Mouse (Mus musculus) kidney, embryonic 16.5 days (tissue): ENCODE measurements around the gene Ppp1r9a. TPM values are rescaled to one million over a fixed set of nuclear protein-coding genes. Genes with fewer than 3 reads are reported as not detected.

ENCODE experiments used
- ATAC-seq: fragments of 200-750 bp; cut with Nextera tagmentation; 2 replicates; pipeline ENCODE4 v1.8.0; 2017; ENCODE audit warnings: moderate TSS enrichment; ENCODE audit not compliant: low FRiP score, low TSS enrichment
- H3K27ac ChIP-seq: fragments of 300-500 bp; sonication (generic); 2 replicates; pipeline ENCODE4 v1.5.1; 2014; ENCODE audit warnings: low read length
- H3K27me3 ChIP-seq: fragments of 300-500 bp; sonication (generic); 2 replicates; pipeline ENCODE4 v1.6.1; 2014; ENCODE audit warnings: low read length, control low read depth, mixed read lengths; ENCODE audit not compliant: insufficient read depth
- H3K36me3 ChIP-seq: fragments of 300-500 bp; sonication (generic); 2 replicates; pipeline ENCODE4 v1.6.1; 2014; ENCODE audit warnings: low read length, control low read depth, mixed read lengths; ENCODE audit not compliant: insufficient read depth
- H3K4me1 ChIP-seq: fragments of 300-500 bp; sonication (generic); 2 replicates; pipeline ENCODE4 v1.6.1; 2014; ENCODE audit warnings: low read length, control low read depth, mixed read lengths; ENCODE audit not compliant: insufficient read depth
- H3K4me2 ChIP-seq: fragments of 300-500 bp; sonication (generic); replicated peaks from 2 replicates; pipeline ENCODE4 v1.6.1; 2014; ENCODE audit warnings: low read depth, low read length
- H3K4me3 ChIP-seq: fragments of 300-500 bp; sonication (generic); 2 replicates; pipeline ENCODE4 v1.5.1; 2014; ENCODE audit warnings: mild to moderate bottlenecking, low read length
- H3K9ac ChIP-seq: fragments of 300-500 bp; sonication (generic); replicated peaks from 2 replicates; pipeline ENCODE4 v1.6.1; 2014; ENCODE audit warnings: low read length
- H3K9me3 ChIP-seq: fragments of 300-500 bp; sonication (generic); 2 replicates; pipeline ENCODE4 v1.6.1; 2016; ENCODE audit warnings: low read length, control low read depth
- WGBS: fragments of 180-500 bp; shearing (Covaris S2); extraction: QIAGEN DNeasy Blood & Tissue Kit; methylation state at CpG from one replicate; pipeline ENCODE4 v1.1.7; 2014; 5-methylcytosine and 5-hydroxymethylcytosine counted together
- polyA plus RNA-seq: library from polyadenylated mRNA; unstranded; fragments of >200 nt; fragmentation: Nextera tagmentation; extraction: Ambion mirVana; gene quantifications from 2 replicates; pipeline ENCODE4 v1.2.1, GENCODE M21; 2015

Gene Ppp1r9a
- polyA plus RNA-seq, 1 experiment from 2014 or later = 14.9 TPM

GRCm38 (mm10) chr6:4949701-4950100, 47.0 kb downstream of the Ppp1r9a start:
- no peaks in the 10 kb centered on the region for H3K9me3 ChIP-seq
- 79% methylated on average over 4 of the region's 4 CpGs for WGBS
- no peaks in the 10 kb centered on the region for H3K27me3 ChIP-seq
- H3K36me3 ChIP-seq = no peaks in the 10 kb centered on the region
- H3K4me2 ChIP-seq = no peak overlapping the region
- H3K4me1 ChIP-seq = peaks cover 14% of the 10 kb centered on the region; the same call in 1 of the 2 replicates
- no peak for ATAC-seq
- H3K27ac ChIP-seq = no peak overlapping the region
- H3K9ac ChIP-seq = no peak overlapping the region
- no peak overlapping the region for H3K4me3 ChIP-seq

- 37% methylated on average over 14 of the region's 14 CpGs for WGBS
- Histone ChIP-seq H3K9ac (no peak overlapping the region), H3K27ac (peak overlapping the region; percentile 74), H3K4me1 (peaks cover 19% of the 10 kb centered on the region; the same call in 1 of the 2 replicates), H3K27me3 (no peaks in the 10 kb centered on the region), H3K4me2 (peak overlapping the region; percentile 30), H3K36me3 (no peaks in the 10 kb centered on the region), H3K9me3 (no peaks in the 10 kb centered on the region), H3K4me3 (no peak overlapping the region)
- ATAC-seq = peak; percentile 84
Measured at GRCm38 (mm10) chr6:4953028-4953719, 50.5 kb downstream of the Ppp1r9a start.

- no peak overlapping the region for H3K27ac ChIP-seq
- H3K4me3 ChIP-seq = no peak overlapping the region
- H3K4me2 ChIP-seq = no peak overlapping the region
- no peaks in the 10 kb centered on the region for H3K27me3 ChIP-seq
- no peaks in the 10 kb centered on the region for H3K36me3 ChIP-seq
- ATAC-seq = no peak
- H3K4me1 ChIP-seq = peaks cover 13% of the 10 kb centered on the region; the same call in 1 of the 2 replicates
- no peaks in the 10 kb centered on the region for H3K9me3 ChIP-seq
- 46% methylated on average over 6 of the region's 6 CpGs for WGBS
- no peak overlapping the region for H3K9ac ChIP-seq
Measured at GRCm38 (mm10) chr6:4956651-4957050, 53.9 kb downstream of the Ppp1r9a start.

GRCm38 (mm10) chr6:4962197-4962596, 59.5 kb downstream of the Ppp1r9a start:
- no peaks in the 10 kb centered on the region for H3K9me3 ChIP-seq
- WGBS = 59% methylated on average over 4 of the region's 4 CpGs
- ATAC-seq = no peak
- H3K4me2 ChIP-seq = no peak overlapping the region
- no peak overlapping the region for H3K4me3 ChIP-seq
- H3K9ac ChIP-seq = no peak overlapping the region
- H3K27me3 ChIP-seq = no peaks in the 10 kb centered on the region
- no peaks in the 10 kb centered on the region for H3K36me3 ChIP-seq
- no peak overlapping the region for H3K27ac ChIP-seq
- 0 out of 2 replicates have a peak, but pooled peaks cover 2% of the 10 kb centered on the region for H3K4me1 ChIP-seq

GRCm38 (mm10) chr6:4963049-4963448, 60.3 kb downstream of the Ppp1r9a start:
- Histone ChIP-seq H3K4me1 (0 out of 2 replicates have a peak, but pooled peaks cover 2% of the 10 kb centered on the region), H3K36me3 (no peaks in the 10 kb centered on the region), H3K27ac (no peak overlapping the region), H3K4me2 (no peak overlapping the region), H3K9me3 (no peaks in the 10 kb centered on the region), H3K27me3 (no peaks in the 10 kb centered on the region), H3K4me3 (no peak overlapping the region), H3K9ac (no peak overlapping the region)
- 61% methylated on average over 5 of the region's 5 CpGs for WGBS
- no peak for ATAC-seq

GRCm38 (mm10) chr6:4967236-4967635, 64.5 kb downstream of the Ppp1r9a start:
- no peak for ATAC-seq
- WGBS = 91% methylated on average over 4 of the region's 4 CpGs
- no peak overlapping the region for H3K9ac ChIP-seq

GRCm38 (mm10) chr6:4971229-4971628, 68.5 kb downstream of the Ppp1r9a start:
- 87% methylated on average over 9 of the region's 9 CpGs for WGBS
- no peaks in the 10 kb centered on the region for H3K27me3 ChIP-seq

More at GRCm38 (mm10) chr6:4967236-4967635, 64.5 kb downstream of the Ppp1r9a start:
- Histone ChIP-seq H3K27me3 (no peaks in the 10 kb centered on the region), H3K4me3 (no peak overlapping the region), H3K9me3 (no peaks in the 10 kb centered on the region), H3K27ac (no peak overlapping the region), H3K4me2 (no peak overlapping the region), H3K4me1 (0 out of 2 replicates have a peak, but pooled peaks cover 2% of the 10 kb centered on the region), H3K36me3 (no peaks in the 10 kb centered on the region)

GRCm38 (mm10) chr6:4972808-4973207, 70.1 kb downstream of the Ppp1r9a start:
- no peak overlapping the region for H3K4me3 ChIP-seq
- whole genome bisulfite sequencing = 42% methylated on average over 6 of the region's 6 CpGs
- no peaks in the 10 kb centered on the region for H3K36me3 ChIP-seq
- H3K9me3 ChIP-seq = no peaks in the 10 kb centered on the region
- peak; percentile 83 for ATAC-seq
- H3K9ac ChIP-seq = no peak overlapping the region
- no peaks in the 10 kb centered on the region for H3K27me3 ChIP-seq
- no peak overlapping the region for H3K4me2 ChIP-seq
- no peaks in the 10 kb centered on the region for H3K4me1 ChIP-seq
- no peak overlapping the region for H3K27ac ChIP-seq

More at GRCm38 (mm10) chr6:4971229-4971628, 68.5 kb downstream of the Ppp1r9a start:
- no peak for ATAC-seq
- Histone ChIP-seq H3K9ac (no peak overlapping the region), H3K4me1 (no peaks in the 10 kb centered on the region), H3K27ac (no peak overlapping the region), H3K36me3 (no peaks in the 10 kb centered on the region), H3K4me3 (no peak overlapping the region), H3K9me3 (no peaks in the 10 kb centered on the region), H3K4me2 (no peak overlapping the region)

- H3K4me2 ChIP-seq = no peak overlapping the region
- ATAC-seq = 0 out of 2 replicates have a peak, but pooled peaks have one; percentile 15
Measured at GRCm38 (mm10) chr6:4973337-4973736, 70.6 kb downstream of the Ppp1r9a start.

GRCm38 (mm10) chr6:4977515-4977914, 74.8 kb downstream of the Ppp1r9a start:
- H3K9me3 ChIP-seq = no peaks in the 10 kb centered on the region
- no peak overlapping the region for H3K4me2 ChIP-seq
- 0 out of 2 replicates have a peak, but pooled peaks cover 3% of the 10 kb centered on the region for H3K4me1 ChIP-seq
- no peak for ATAC-seq
- H3K27ac ChIP-seq = no peak overlapping the region
- no peaks in the 10 kb centered on the region for H3K27me3 ChIP-seq
- H3K9ac ChIP-seq = no peak overlapping the region
- 84% methylated on average over 4 of the region's 4 CpGs for WGBS
- no peaks in the 10 kb centered on the region for H3K36me3 ChIP-seq
- H3K4me3 ChIP-seq = no peak overlapping the region

More at GRCm38 (mm10) chr6:4973337-4973736, 70.6 kb downstream of the Ppp1r9a start:
- 78% methylated on average over 10 of the region's 10 CpGs for WGBS
- no peaks in the 10 kb centered on the region for H3K27me3 ChIP-seq
- H3K4me3 ChIP-seq = no peak overlapping the region
- H3K4me1 ChIP-seq = no peaks in the 10 kb centered on the region
- H3K36me3 ChIP-seq = no peaks in the 10 kb centered on the region
- no peaks in the 10 kb centered on the region for H3K9me3 ChIP-seq
- H3K9ac ChIP-seq = no peak overlapping the region
- H3K27ac ChIP-seq = no peak overlapping the region
